Mouse (Mus musculus) midbrain, embryonic 13.5 days (tissue): ENCODE results near the gene Gm49368. TPM values are rescaled to one million over a fixed set of nuclear protein-coding genes. Genes with fewer than 3 reads are reported as not detected.
"Not testable (repeated sequence)": the region's sequence is repeated elsewhere in the genome, so short reads cannot be mapped to it uniquely, and the experiment has no call there.

ENCODE experiments used
- ATAC-seq: fragments of 200-750 bp; cut with Nextera tagmentation; 2 replicates; pipeline ENCODE4 v1.8.0; 2017; ENCODE audit warnings: mild to moderate bottlenecking, moderate TSS enrichment, moderate library complexity
- H3K27ac ChIP-seq: fragments of 300-500 bp; sonication (generic); 2 replicates; pipeline ENCODE4 v1.5.1; 2015; ENCODE audit warnings: inconsistent platforms, mild to moderate bottlenecking, moderate library complexity
- H3K27me3 ChIP-seq: fragments of 300-500 bp; sonication (generic); 2 replicates; pipeline ENCODE4 v1.6.1; 2015; ENCODE audit warnings: mild to moderate bottlenecking, inconsistent platforms
- H3K36me3 ChIP-seq: fragments of 300-500 bp; sonication (generic); 2 replicates; pipeline ENCODE4 v1.6.1; 2015; ENCODE audit warnings: mild to moderate bottlenecking, inconsistent platforms
- H3K4me1 ChIP-seq: fragments of 300-500 bp; sonication (generic); replicated peaks from 2 replicates; pipeline ENCODE4 v1.6.1; 2015; ENCODE audit warnings: inconsistent platforms
- H3K4me2 ChIP-seq: fragments of 300-500 bp; sonication (generic); replicated peaks from 2 replicates; pipeline ENCODE4 v1.6.1; 2015; ENCODE audit warnings: moderate library complexity, mild to moderate bottlenecking, inconsistent platforms
- H3K4me3 ChIP-seq: fragments of 300-500 bp; sonication (generic); replicated peaks from 2 replicates; pipeline ENCODE4 v1.5.1; 2015; ENCODE audit warnings: mild to moderate bottlenecking, inconsistent platforms
- H3K9ac ChIP-seq: fragments of 300-500 bp; sonication (generic); replicated peaks from 2 replicates; pipeline ENCODE4 v1.6.1; 2015; ENCODE audit warnings: mild to moderate bottlenecking, inconsistent platforms
- H3K9me3 ChIP-seq: fragments of 300-500 bp; sonication (generic); 2 replicates; pipeline ENCODE4 v1.6.1; 2016; ENCODE audit warnings: mild to moderate bottlenecking, inconsistent platforms
- WGBS: fragments of 180-500 bp; shearing (Covaris S2); methylation state at CpG from one replicate; pipeline ENCODE4 v1.1.7; 2015; 5-methylcytosine and 5-hydroxymethylcytosine counted together
- polyA plus RNA-seq: library from polyadenylated mRNA; unstranded; fragments of >200 nt; fragmentation: Nextera tagmentation; extraction: Ambion mirVana; gene quantifications from 2 replicates; pipeline ENCODE4 v1.2.1, GENCODE M21; 2015

The Gm49368 gene
- polyA plus RNA-seq, 1 experiment from 2014 or later: not detected

GRCm38 (mm10) chr7:128154924-128155323, 92.4 kb downstream of the Gm49368 start:
- Histone ChIP-seq H3K9ac (no peak overlapping the region; the same call in 1 of the 2 replicates), H3K4me2 (no peak overlapping the region)

GRCm38 (mm10) chr7:128158688-128159354, 96.3 kb downstream of the Gm49368 start:
- H3K9ac ChIP-seq, H3K27ac ChIP-seq, H3K4me3 ChIP-seq, ATAC-seq, H3K36me3 ChIP-seq, H3K4me1 ChIP-seq, H3K4me2 ChIP-seq, H3K9me3 ChIP-seq, H3K27me3 ChIP-seq: not testable (repeated sequence)
- WGBS: 81% methylated on average over 8 of the region's 8 CpGs

More at GRCm38 (mm10) chr7:128154924-128155323, 92.4 kb downstream of the Gm49368 start:
- Histone ChIP-seq H3K27me3 (no peaks in the 10 kb centered on the region), H3K4me1 (no peaks in the 10 kb centered on the region), H3K27ac (no peak overlapping the region), H3K4me3 (no peak overlapping the region), H3K9me3 (no peaks in the 10 kb centered on the region), H3K36me3 (no peaks in the 10 kb centered on the region)
- 49% methylated on average over 10 of the region's 10 CpGs for WGBS
- ATAC-seq: no peak

GRCm38 (mm10) chr7:128164001-128164400, 101.5 kb downstream of the Gm49368 start:
- H3K27me3 ChIP-seq: no peaks in the 10 kb centered on the region
- H3K9ac ChIP-seq: no peak overlapping the region
- ATAC-seq: no peak
- 96% methylated on average over 4 of the region's 4 CpGs for WGBS
- H3K27ac ChIP-seq: no peak overlapping the region
- no peaks in the 10 kb centered on the region for H3K4me1 ChIP-seq
- H3K9me3 ChIP-seq: no peaks in the 10 kb centered on the region
- no peak overlapping the region for H3K4me3 ChIP-seq
- no peaks in the 10 kb centered on the region for H3K36me3 ChIP-seq
- no peak overlapping the region for H3K4me2 ChIP-seq

GRCm38 (mm10) chr7:128166391-128166790, 103.9 kb downstream of the Gm49368 start:
- H3K27me3 ChIP-seq: no peaks in the 10 kb centered on the region
- no peak overlapping the region for H3K4me3 ChIP-seq
- no peaks in the 10 kb centered on the region for H3K36me3 ChIP-seq
- no peak for ATAC-seq
- H3K4me1 ChIP-seq: no peaks in the 10 kb centered on the region
- H3K9ac ChIP-seq: no peak overlapping the region
- H3K4me2 ChIP-seq: no peak overlapping the region
- 89% methylated on average over 7 of the region's 7 CpGs for WGBS
- no peaks in the 10 kb centered on the region for H3K9me3 ChIP-seq
- no peak overlapping the region for H3K27ac ChIP-seq

GRCm38 (mm10) chr7:128169996-128170395, 107.5 kb downstream of the Gm49368 start:
- WGBS: 74% methylated on average over 3 of the region's 3 CpGs
- no peak overlapping the region for H3K4me3 ChIP-seq
- H3K27me3 ChIP-seq: no peaks in the 10 kb centered on the region
- ATAC-seq: no peak
- H3K36me3 ChIP-seq: no peaks in the 10 kb centered on the region
- H3K9me3 ChIP-seq: no peaks in the 10 kb centered on the region
- H3K4me2 ChIP-seq: no peak overlapping the region
- no peak overlapping the region for H3K9ac ChIP-seq
- no peak overlapping the region for H3K27ac ChIP-seq
- H3K4me1 ChIP-seq: no peaks in the 10 kb centered on the region

Other genes with a start within 250 kb of the Gm49368 start
- gene Stx4a, start 238.4 kb upstream of the Gm49368 start, polyA plus RNA-seq: 15.6 and 24.1 TPM in 2 replicates
- 33.3 and 34.2 TPM in 2 replicates for gene Stx1b, start 238.1 kb upstream of the Gm49368 start, polyA plus RNA-seq
- 13.6 and 16.0 TPM in 2 replicates for gene Zfp646, start 186.5 kb upstream of the Gm49368 start, polyA plus RNA-seq
- 41.9 and 45.6 TPM in 2 replicates for gene Zfp668, start 185.9 kb upstream of the Gm49368 start, polyA plus RNA-seq
- 0.53 and 1.0 TPM in 2 replicates for gene Prss53, start 171.7 kb upstream of the Gm49368 start, polyA plus RNA-seq
- gene Gm21974, start 167.2 kb upstream of the Gm49368 start, polyA plus RNA-seq: not detected in 2 replicates
- gene Vkorc1, start 167.1 kb upstream of the Gm49368 start, polyA plus RNA-seq: 51.9 and 54.9 TPM in 2 replicates
- 74.7 and 74.8 TPM in 2 replicates for gene Bckdk, start 158.6 kb upstream of the Gm49368 start, polyA plus RNA-seq
- 51.0 and 56.0 TPM in 2 replicates for gene Kat8, start 150.2 kb upstream of the Gm49368 start, polyA plus RNA-seq
- gene Prss8, start 132.6 kb upstream of the Gm49368 start, polyA plus RNA-seq: 0.20 and 0.35 TPM in 2 replicates
- gene Prss36, start 116.0 kb upstream of the Gm49368 start, polyA plus RNA-seq: 11.8 and 12.7 TPM in 2 replicates
- gene Fus, start 95.2 kb upstream of the Gm49368 start, polyA plus RNA-seq: 415 and 452 TPM in 2 replicates
- gene Pycard, start 68.8 kb upstream of the Gm49368 start, polyA plus RNA-seq: 3.9 and 4.1 TPM in 2 replicates
- gene Trim72, start 58.7 kb upstream of the Gm49368 start, polyA plus RNA-seq: not detected in 2 replicates
- gene Itgam, start within 50 bp of the Gm49368 start, polyA plus RNA-seq: 0.58 and 0.71 TPM in 2 replicates
- gene Itgax, start 66.9 kb downstream of the Gm49368 start, polyA plus RNA-seq: 0.07 TPM in 1 of 2 replicates, not detected in the other
- 0.05 TPM in 1 of 2 replicates, not detected in the other for gene Itgad, start 91.7 kb downstream of the Gm49368 start, polyA plus RNA-seq
- gene Cox6a2, start 143.7 kb downstream of the Gm49368 start, polyA plus RNA-seq: not detected in 2 replicates
- 12.5 and 13.9 TPM in 2 replicates for gene Armc5, start 174.7 kb downstream of the Gm49368 start, polyA plus RNA-seq
- 11.0 and 11.5 TPM in 2 replicates for gene 9130023H24Rik, start 175.3 kb downstream of the Gm49368 start, polyA plus RNA-seq
- gene Tgfb1i1, start 184.1 kb downstream of the Gm49368 start, polyA plus RNA-seq: 21.7 and 23.0 TPM in 2 replicates
- not detected in 2 replicates for gene Slc5a2, start 203.0 kb downstream of the Gm49368 start, polyA plus RNA-seq
- gene BC017158, start 235.5 kb downstream of the Gm49368 start, polyA plus RNA-seq: 17.5 and 17.7 TPM in 2 replicates